Mouse (Mus musculus): ENCODE measurements around the gene Gm14408. TPM values are rescaled to one million over a fixed set of nuclear protein-coding genes. Genes with fewer than 3 reads are reported as not detected.

Gm14408 gene
- not detected for total RNA-seq (2023)

DNA sequence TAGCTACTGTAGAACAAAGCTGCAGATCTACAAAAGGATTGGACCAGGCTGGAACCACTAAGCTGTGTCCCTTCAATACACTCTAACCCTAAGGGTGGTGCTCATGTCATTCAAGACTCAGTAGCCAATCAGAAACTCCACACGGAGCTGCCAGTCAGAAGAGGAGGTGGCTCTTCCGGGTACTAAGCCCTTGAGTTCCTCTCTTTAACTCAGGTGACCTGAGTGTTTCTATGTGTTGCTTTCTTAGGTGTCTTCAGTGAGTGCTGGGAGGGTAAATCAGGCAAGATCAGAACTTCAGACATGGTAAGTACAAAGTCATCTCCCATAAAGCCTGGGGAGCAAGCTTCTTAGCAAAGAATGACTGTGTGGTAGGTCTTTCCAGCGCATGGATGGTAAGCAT lies at the start of gene Gm14408:
Gene Gm14408, plus strand, starts transcription at position 301 of the 400 bp plus-strand sequence.

DNA sequence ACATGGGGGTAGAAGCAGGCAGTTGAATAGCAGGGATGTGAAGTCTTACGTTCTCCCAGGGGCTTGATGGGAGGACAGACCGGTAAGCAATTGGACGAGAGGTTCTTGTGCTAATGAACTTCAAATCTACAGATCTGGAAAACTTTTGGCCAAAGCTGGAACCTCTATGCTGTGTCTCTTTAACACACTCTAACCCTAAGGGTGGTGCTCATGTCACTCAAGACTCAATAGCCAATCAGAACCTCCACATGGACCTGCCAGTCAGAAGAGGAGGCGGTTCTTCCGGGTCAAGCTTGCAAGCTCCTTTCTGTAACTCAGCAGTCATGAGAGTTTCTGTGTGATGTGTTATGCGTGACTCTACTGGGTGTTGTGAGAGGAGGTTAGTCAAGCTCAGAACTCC lies 32.6 kb upstream of the Gm14408 start, which contains the start of gene Gm14295:
Gene Gm14295, plus strand, starts transcription at position 301 of the 400 bp plus-strand sequence.

Other genes with a start within 250 kb of the Gm14408 start
- not detected for gene Gm14308, start 194.8 kb upstream of the Gm14408 start, total RNA-seq (2023)
- 6.7 TPM for gene Zfp973, start 160.6 kb upstream of the Gm14408 start, total RNA-seq (2023)
- gene Gm14305, start 122.8 kb upstream of the Gm14408 start, total RNA-seq (2023), result 2.1 TPM
- gene Gm14295, start 32.5 kb upstream of the Gm14408 start, total RNA-seq (2023), result 7.9 TPM
- gene Gm14296, start 96.7 kb downstream of the Gm14408 start, total RNA-seq (2023), result 1.7 TPM
- 0.35 TPM for gene Gm14419, start 169.8 kb downstream of the Gm14408 start, total RNA-seq (2023)
- gene Gm14401, start 243.2 kb downstream of the Gm14408 start, total RNA-seq (2023), result not detected

Data from CD4-positive naive resting alpha-beta T cell, adult 76 days (primary cell).